Mouse (Mus musculus): ENCODE data around the gene Hrc. TPM values are rescaled to one million over a fixed set of nuclear protein-coding genes. Genes with fewer than 3 reads are reported as not detected.

Gene Hrc
- polyA plus RNA-seq, 1 experiment = 6.9 TPM

DNA sequence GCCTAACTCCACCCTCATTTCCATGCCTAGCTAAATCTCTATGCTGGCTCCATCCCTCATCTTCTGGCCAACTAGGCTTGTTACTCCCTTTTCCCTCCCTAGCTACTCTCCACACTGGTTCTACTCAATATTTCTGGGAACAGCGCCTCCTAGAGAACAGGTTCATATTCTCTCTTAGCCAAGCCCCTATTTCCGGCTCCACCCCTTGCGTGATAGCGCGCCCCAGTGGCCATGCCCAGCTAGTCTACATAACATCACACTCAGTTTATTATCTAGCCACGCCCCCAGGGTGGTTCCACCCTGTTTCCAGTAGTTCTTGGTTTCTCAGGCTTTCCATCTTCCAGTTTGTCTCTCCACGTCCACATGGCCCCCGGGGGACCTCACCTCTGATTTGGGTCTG, 6.2 kb downstream of the Hrc start:
- peak overlapping the region; percentile 59 for H3K4me3 ChIP-seq (ENCODE audit: low read depth, low read length)
- peak overlapping the region; percentile 55; the same call in 1 of the 2 replicates for H3K27ac ChIP-seq (ENCODE audit: insufficient read depth, low read length)
- H3K4me1 ChIP-seq (ENCODE audit: control insufficient read depth, insufficient read depth, low read length) = peaks cover 4% of the 10 kb centered on the region
- H3K27me3 ChIP-seq (ENCODE audit: control insufficient read depth, insufficient read depth, low read length, poor library complexity, severe bottlenecking) = no peaks in the 10 kb centered on the region
- H3K36me3 ChIP-seq (ENCODE audit: control insufficient read depth, insufficient read depth, low read length, poor library complexity, severe bottlenecking) = no peaks in the 10 kb centered on the region
- no peaks in the 10 kb centered on the region for H3K9me3 ChIP-seq (replicated peaks; ENCODE audit: control insufficient read depth, insufficient read depth, low read length, poor library complexity, severe bottlenecking)
- no peak overlapping the region for H3K9ac ChIP-seq (ENCODE audit: low read depth, poor library complexity, severe bottlenecking)
- TF ChIP-seq POLR2A (IDR thresholded peaks at IDR 0.05; ENCODE audit: insufficient read depth, low read length) = no peak
- TF ChIP-seq CTCF (IDR thresholded peaks at IDR 0.05; ENCODE audit: low read depth, low read length) = peak; percentile 92
- 0 out of 2 replicates have a peak, but pooled peaks have one; percentile 27 for TF ChIP-seq EP300 (IDR thresholded peaks at IDR 0.05; ENCODE audit: insufficient read depth, low read depth, low read length)

DNA sequence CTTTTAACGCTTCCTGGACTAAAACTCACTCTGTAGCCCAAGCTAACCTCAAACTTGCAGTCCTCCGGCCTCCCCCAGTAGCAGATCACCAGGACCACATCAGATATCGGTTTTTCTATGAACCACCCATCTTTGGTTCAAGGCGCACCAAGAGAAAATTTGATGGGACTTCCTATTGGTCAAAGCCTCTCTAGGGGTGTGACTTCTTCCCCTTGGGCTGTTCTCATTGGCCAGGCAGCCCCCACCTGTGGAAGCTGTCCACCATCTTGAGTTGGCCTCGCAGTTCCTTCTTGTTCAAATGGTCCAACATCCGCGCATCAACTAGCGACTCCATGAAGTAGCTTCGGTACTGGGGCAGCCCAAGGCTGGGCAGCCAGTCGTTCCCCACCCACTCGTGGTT, 7.0 kb downstream of the Hrc start:
- Histone ChIP-seq H3K4me1 (ENCODE audit: control insufficient read depth, insufficient read depth, low read length) (peaks cover 4% of the 10 kb centered on the region), H3K9ac (ENCODE audit: low read depth, poor library complexity, severe bottlenecking) (no peak overlapping the region), H3K9me3 (replicated peaks; ENCODE audit: control insufficient read depth, insufficient read depth, low read length, poor library complexity, severe bottlenecking) (no peaks in the 10 kb centered on the region), H3K27ac (ENCODE audit: insufficient read depth, low read length) (peak overlapping the region; percentile 55; the same call in 1 of the 2 replicates), H3K4me3 (ENCODE audit: low read depth, low read length) (peak overlapping the region; percentile 29), H3K36me3 (ENCODE audit: control insufficient read depth, insufficient read depth, low read length, poor library complexity, severe bottlenecking) (no peaks in the 10 kb centered on the region), H3K27me3 (ENCODE audit: control insufficient read depth, insufficient read depth, low read length, poor library complexity, severe bottlenecking) (no peaks in the 10 kb centered on the region)
- TF ChIP-seq POLR2A (IDR thresholded peaks at IDR 0.05; ENCODE audit: insufficient read depth, low read length) (no peak), CTCF (IDR thresholded peaks at IDR 0.05; ENCODE audit: low read depth, low read length) (no peak), EP300 (IDR thresholded peaks at IDR 0.05; ENCODE audit: insufficient read depth, low read depth, low read length) (no peak)

GRCm38 (mm10) chr7:45343543-45343942, 8.5 kb downstream of the Hrc start:
- Histone ChIP-seq H3K4me1 (ENCODE audit: control insufficient read depth, insufficient read depth, low read length) (no peaks in the 10 kb centered on the region), H3K36me3 (ENCODE audit: control insufficient read depth, insufficient read depth, low read length, poor library complexity, severe bottlenecking) (no peaks in the 10 kb centered on the region), H3K27me3 (ENCODE audit: control insufficient read depth, insufficient read depth, low read length, poor library complexity, severe bottlenecking) (no peaks in the 10 kb centered on the region), H3K27ac (ENCODE audit: insufficient read depth, low read length) (no peak overlapping the region), H3K4me3 (ENCODE audit: low read depth, low read length) (peak overlapping the region; percentile 61), H3K9ac (ENCODE audit: low read depth, poor library complexity, severe bottlenecking) (peak overlapping the region; percentile 6; the same call in 1 of the 2 replicates), H3K9me3 (replicated peaks; ENCODE audit: control insufficient read depth, insufficient read depth, low read length, poor library complexity, severe bottlenecking) (no peaks in the 10 kb centered on the region)
- TF ChIP-seq CTCF (IDR thresholded peaks at IDR 0.05; ENCODE audit: low read depth, low read length) (peak; percentile 80), EP300 (IDR thresholded peaks at IDR 0.05; ENCODE audit: insufficient read depth, low read depth, low read length) (peak; percentile 58; the same call in 1 of the 2 replicates), POLR2A (IDR thresholded peaks at IDR 0.05; ENCODE audit: insufficient read depth, low read length) (no peak)

- Histone ChIP-seq H3K9me3 (replicated peaks; ENCODE audit: control insufficient read depth, insufficient read depth, low read length, poor library complexity, severe bottlenecking) (no peaks in the 10 kb centered on the region), H3K4me1 (ENCODE audit: control insufficient read depth, insufficient read depth, low read length) (no peaks in the 10 kb centered on the region), H3K27ac (ENCODE audit: insufficient read depth, low read length) (no peak overlapping the region), H3K36me3 (ENCODE audit: control insufficient read depth, insufficient read depth, low read length, poor library complexity, severe bottlenecking) (no peaks in the 10 kb centered on the region), H3K9ac (ENCODE audit: low read depth, poor library complexity, severe bottlenecking) (no peak overlapping the region), H3K27me3 (ENCODE audit: control insufficient read depth, insufficient read depth, low read length, poor library complexity, severe bottlenecking) (no peaks in the 10 kb centered on the region), H3K4me3 (ENCODE audit: low read depth, low read length) (peak overlapping the region; percentile 22; the same call in 1 of the 2 replicates)
- TF ChIP-seq CTCF (IDR thresholded peaks at IDR 0.05; ENCODE audit: low read depth, low read length) = no peak
- TF ChIP-seq POLR2A (IDR thresholded peaks at IDR 0.05; ENCODE audit: insufficient read depth, low read length) = no peak
- TF ChIP-seq EP300 (IDR thresholded peaks at IDR 0.05; ENCODE audit: insufficient read depth, low read depth, low read length) = no peak
Observed at GRCm38 (mm10) chr7:45346905-45347304, 11.8 kb downstream of the Hrc start.

DNA sequence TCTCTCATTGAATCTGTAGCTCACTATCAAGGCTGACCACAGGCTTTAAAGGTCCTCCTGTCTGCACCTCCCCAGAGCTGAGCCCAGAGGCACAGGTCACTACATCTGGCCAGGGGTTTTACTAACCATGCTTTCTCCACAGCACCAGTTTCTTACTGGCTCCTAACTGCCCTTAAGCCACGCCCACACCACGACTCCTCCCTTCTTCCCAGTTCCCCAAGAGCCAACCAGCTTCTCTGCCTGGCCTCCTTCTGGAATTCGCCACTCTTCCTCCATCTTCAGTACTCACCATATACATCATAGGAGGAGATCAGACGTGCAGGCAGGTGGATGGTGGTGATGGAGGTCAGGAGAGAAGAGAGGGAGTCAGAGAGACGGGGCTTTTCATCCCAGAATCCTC, 18.0 kb downstream of the Hrc start:
- Histone ChIP-seq H3K27me3 (ENCODE audit: control insufficient read depth, insufficient read depth, low read length, poor library complexity, severe bottlenecking) (no peaks in the 10 kb centered on the region), H3K9ac (ENCODE audit: low read depth, poor library complexity, severe bottlenecking) (peak overlapping the region; percentile 55; the same call in 1 of the 2 replicates), H3K4me3 (ENCODE audit: low read depth, low read length) (peak overlapping the region; percentile 87), H3K36me3 (ENCODE audit: control insufficient read depth, insufficient read depth, low read length, poor library complexity, severe bottlenecking) (no peaks in the 10 kb centered on the region), H3K4me1 (ENCODE audit: control insufficient read depth, insufficient read depth, low read length) (no peaks in the 10 kb centered on the region), H3K9me3 (replicated peaks; ENCODE audit: control insufficient read depth, insufficient read depth, low read length, poor library complexity, severe bottlenecking) (no peaks in the 10 kb centered on the region), H3K27ac (ENCODE audit: insufficient read depth, low read length) (no peak overlapping the region)
- TF ChIP-seq CTCF (IDR thresholded peaks at IDR 0.05; ENCODE audit: low read depth, low read length) = no peak
- TF ChIP-seq EP300 (IDR thresholded peaks at IDR 0.05; ENCODE audit: insufficient read depth, low read depth, low read length) = no peak
- no peak for TF ChIP-seq POLR2A (IDR thresholded peaks at IDR 0.05; ENCODE audit: insufficient read depth, low read length)

DNA sequence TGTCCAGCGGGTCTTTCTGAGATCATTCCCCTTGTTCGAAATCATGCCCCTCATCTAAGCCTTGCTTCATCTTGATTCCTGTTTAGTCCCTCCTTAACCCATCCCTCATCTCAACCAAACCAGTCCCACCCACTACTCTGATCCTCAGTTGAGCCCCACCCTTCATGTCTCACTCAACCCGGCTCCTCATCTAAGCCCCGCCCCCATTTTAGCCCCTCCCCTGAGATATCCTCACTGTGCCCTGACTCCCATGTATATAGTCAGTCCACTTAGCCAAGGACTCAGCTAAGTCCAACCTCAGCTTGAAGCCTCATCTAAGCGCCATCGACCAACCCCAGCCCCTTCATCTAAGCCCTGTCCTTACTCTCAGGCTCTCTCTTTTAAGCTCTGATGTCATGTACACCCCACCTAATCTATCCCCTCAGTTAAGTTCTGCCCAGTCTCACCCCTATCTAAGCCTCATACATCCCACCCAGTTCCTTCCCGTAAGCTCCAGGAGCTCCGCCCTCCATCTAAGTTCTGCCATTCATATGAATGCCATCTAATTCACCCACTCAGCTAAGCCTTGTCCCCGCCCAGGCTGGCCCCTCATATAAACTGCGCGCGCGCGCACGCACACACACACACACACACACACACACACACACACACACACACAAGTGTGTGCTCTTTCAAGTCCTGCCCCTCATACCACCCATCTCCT, 20.4 kb downstream of the Hrc start:
- Histone ChIP-seq H3K4me1 (ENCODE audit: control insufficient read depth, insufficient read depth, low read length) (no peaks in the 10 kb centered on the region), H3K4me3 (ENCODE audit: low read depth, low read length) (no peak overlapping the region), H3K27ac (ENCODE audit: insufficient read depth, low read length) (no peak overlapping the region), H3K9ac (ENCODE audit: low read depth, poor library complexity, severe bottlenecking) (no peak overlapping the region), H3K27me3 (ENCODE audit: control insufficient read depth, insufficient read depth, low read length, poor library complexity, severe bottlenecking) (no peaks in the 10 kb centered on the region), H3K9me3 (replicated peaks; ENCODE audit: control insufficient read depth, insufficient read depth, low read length, poor library complexity, severe bottlenecking) (no peaks in the 10 kb centered on the region), H3K36me3 (ENCODE audit: control insufficient read depth, insufficient read depth, low read length, poor library complexity, severe bottlenecking) (no peaks in the 10 kb centered on the region)
- TF ChIP-seq CTCF (IDR thresholded peaks at IDR 0.05; ENCODE audit: low read depth, low read length) (no peak), POLR2A (IDR thresholded peaks at IDR 0.05; ENCODE audit: insufficient read depth, low read length) (no peak), EP300 (IDR thresholded peaks at IDR 0.05; ENCODE audit: insufficient read depth, low read depth, low read length) (no peak)

Data from ES-Bruce4 (cell line).